Mouse (Mus musculus) heart, adult 2 months (tissue): Measurements from ENCODE around the gene Gm13278. TPM values are rescaled to one million over a fixed set of nuclear protein-coding genes. Genes with fewer than 3 reads are reported as not detected.
A peak's percentile ranks its signal among the peaks of the same experiment; 100 is the strongest.
"Not testable (repeated sequence)": the region's sequence is repeated elsewhere in the genome, so short reads cannot be mapped to it uniquely, and the experiment has no call there.

Experiments
- DNase-seq, 2 experiments: peaks; one replicate each; pipeline ENCODE4 v3.0.0; 2021
- H3K27ac ChIP-seq: fragments of 200-600 bp; 2 replicates; pipeline ENCODE4 v1.8.1; 2022
- H3K27me3 ChIP-seq: fragments of 200-500 bp; 2 replicates; pipeline ENCODE4 v1.6.1; 2012; ENCODE audit warnings: mild to moderate bottlenecking, low read length, inconsistent platforms, mixed read lengths; ENCODE audit not compliant: control insufficient read depth, insufficient read depth
- H3K36me3 ChIP-seq: fragments of 200-500 bp; 2 replicates; pipeline ENCODE4 v1.6.1; 2012; ENCODE audit warnings: low read length, inconsistent platforms; ENCODE audit not compliant: control insufficient read depth, insufficient read depth
- H3K4me1 ChIP-seq: fragments of 200-500 bp; 2 replicates; pipeline ENCODE4 v1.6.1; 2011; ENCODE audit warnings: low read length; ENCODE audit not compliant: control insufficient read depth, insufficient read depth
- H3K4me3 ChIP-seq: fragments of 200-600 bp; 2 replicates; pipeline ENCODE4 v1.8.1; 2022
- H3K79me2 ChIP-seq: fragments of 200-500 bp; replicated peaks from 2 replicates; pipeline ENCODE4 v1.6.1; 2012; ENCODE audit warnings: mild to moderate bottlenecking, inconsistent platforms, low read length, moderate library complexity, mixed read lengths; ENCODE audit not compliant: control insufficient read depth, insufficient read depth
- H3K9ac ChIP-seq: fragments of 200-500 bp; 2 replicates; pipeline ENCODE4 v1.6.1; 2012; ENCODE audit warnings: low read depth, mild to moderate bottlenecking, control low read depth, inconsistent platforms, low read length, mixed read lengths
- CTCF ChIP-seq: fragments of 200-600 bp; IDR thresholded peaks from 2 replicates; pipeline ENCODE4 v1.8.1; 2022; ENCODE audit warnings: antibody characterized with exemption, mild to moderate bottlenecking, moderate library complexity
- EP300 ChIP-seq: fragments of 200-500 bp; IDR thresholded peaks from 2 replicates; pipeline ENCODE4 v1.6.1; 2011; ENCODE audit warnings: low read depth, low read length, control low read depth; ENCODE audit not compliant: insufficient read depth
- POLR2A ChIP-seq: fragments of 200-500 bp; IDR thresholded peaks from 2 replicates; pipeline ENCODE4 v1.6.1; 2011; ENCODE audit warnings: mild to moderate bottlenecking, low read depth, low read length, control low read depth; ENCODE audit not compliant: insufficient read depth
- WGBS: fragments of 180-500 bp; shearing (Covaris S2); methylation state at CpG from one replicate; pipeline ENCODE4 v1.1.7; 2018; 5-methylcytosine and 5-hydroxymethylcytosine counted together
- intact Hi-C: fragments of 180-260 bp; cut with DNase I; formaldehyde crosslinking; loops from one replicate; pipeline ENCODE4 v1.15.1; 2025
- long read RNA-seq: library from polyadenylated mRNA; stranded (forward); transcript quantifications from one replicate; pipeline ENCODE4 v2.0.0, GENCODE M21; 2021
- polyA plus RNA-seq: library from polyadenylated mRNA; depleted of rRNA; stranded (reverse); fragments of >200 nt; gene quantifications from 2 replicates; pipeline ENCODE4 v1.2.3, GENCODE M21; 2012; rRNA removed
- total RNA-seq, 2 experiments: library from RNA; stranded (reverse); gene quantifications; 2 replicates each; pipeline ENCODE4 v1.2.3; 2021

Gm13278 gene
- total RNA-seq (not detected), polyA plus RNA-seq (not detected in 2 replicates)
- long read RNA-seq: 0 reads

- intact Hi-C loops, H3K27me3 ChIP-seq, H3K36me3 ChIP-seq, H3K4me1 ChIP-seq, DNase-seq, H3K79me2 ChIP-seq, H3K27ac ChIP-seq, H3K9ac ChIP-seq, H3K4me3 ChIP-seq: not testable (repeated sequence)
- no CpG with 5 or more reads among the region's 28 CpGs for WGBS
Observed at GRCm38 (mm10) chr4:88791250-88791649, at the start of gene Gm13278. Gm13278 (plus strand) TSS chr4:88791550.

GRCm38 (mm10) chr4:88742771-88743371, 48.5 kb upstream of the Gm13278 start:
- Histone ChIP-seq H3K4me3 (no peak overlapping the region), H3K9ac (no peak overlapping the region), H3K27me3 (no peaks in the 10 kb centered on the region), H3K27ac (no peak overlapping the region), H3K79me2 (no peaks in the 10 kb centered on the region), H3K36me3 (no peaks in the 10 kb centered on the region), H3K4me1 (no peaks in the 10 kb centered on the region)
- TF ChIP-seq POLR2A (no peak), CTCF (peak; percentile 37)
- 70% methylated on average over 7 of the region's 7 CpGs for WGBS
- no peak for DNase-seq
- intact Hi-C loops: no loop called here

- TF ChIP-seq CTCF (peak; percentile 39), POLR2A (no peak)
- intact Hi-C loops: no loop called here
- no peaks in the 10 kb centered on the region for H3K79me2 ChIP-seq
- no peaks in the 10 kb centered on the region for H3K36me3 ChIP-seq
- no peaks in the 10 kb centered on the region for H3K27me3 ChIP-seq
- WGBS: 58% methylated on average over 3 of the region's 3 CpGs
- no peak for DNase-seq
- H3K4me1 ChIP-seq: no peaks in the 10 kb centered on the region
- H3K9ac ChIP-seq: no peak overlapping the region
- H3K4me3 ChIP-seq: no peak overlapping the region
- H3K27ac ChIP-seq: no peak overlapping the region
Observed at GRCm38 (mm10) chr4:88744207-88744606, 47.1 kb upstream of the Gm13278 start.

- Histone ChIP-seq H3K27me3 (no peaks in the 10 kb centered on the region), H3K4me3 (no peak overlapping the region), H3K4me1 (no peaks in the 10 kb centered on the region), H3K9ac (no peak overlapping the region), H3K79me2 (no peaks in the 10 kb centered on the region), H3K36me3 (no peaks in the 10 kb centered on the region), H3K27ac (no peak overlapping the region)
- no peak for TF ChIP-seq EP300
- no peak for TF ChIP-seq POLR2A
- TF ChIP-seq CTCF: no peak
- 63% methylated on average over 6 of the region's 6 CpGs for WGBS
- no peak for DNase-seq
- intact Hi-C loops: no loop called here
Observed at GRCm38 (mm10) chr4:88749926-88750325, 41.4 kb upstream of the Gm13278 start.

- intact Hi-C loops, H3K4me1 ChIP-seq: not testable (repeated sequence)
- peak; percentile 44 for TF ChIP-seq CTCF
Observed at GRCm38 (mm10) chr4:88754818-88755340, 36.5 kb upstream of the Gm13278 start, which contains the start of gene Gm13271. Gm13271 (plus strand) TSS chr4:88754868.

GRCm38 (mm10) chr4:88756581-88757513, 34.5 kb upstream of the Gm13278 start:
- peak; percentile 34 to 59 for DNase-seq
- intact Hi-C loops: loop anchor here (2.0 kb wide), 1 partner anchor 18 kb away; no protein-coding TSS in a partner anchor
- WGBS: 9% methylated on average over 29 of the region's 31 CpGs
- H3K9ac ChIP-seq: peak overlapping the region; percentile 82
- H3K79me2 ChIP-seq, H3K36me3 ChIP-seq, H3K27me3 ChIP-seq, H3K4me1 ChIP-seq: not testable (repeated sequence)
- H3K27ac ChIP-seq: peak overlapping the region; percentile 77
- peak; percentile 65; the same call in 1 of the 2 replicates for TF ChIP-seq POLR2A
- H3K4me3 ChIP-seq: peak overlapping the region; percentile 47

More at GRCm38 (mm10) chr4:88754818-88755340, 36.5 kb upstream of the Gm13278 start, which contains the start of gene Gm13271:
- not testable (repeated sequence) for H3K79me2 ChIP-seq, H3K4me3 ChIP-seq, H3K27me3 ChIP-seq, H3K36me3 ChIP-seq, H3K27ac ChIP-seq, H3K9ac ChIP-seq
- WGBS: 76% methylated on average over 15 of the region's 15 CpGs
- DNase-seq: peak; percentile 66 to 83
